Mouse (Mus musculus): ENCODE data around the gene Ahnak2. TPM values are rescaled to one million over a fixed set of nuclear protein-coding genes. Genes with fewer than 3 reads are reported as not detected.

The Ahnak2 gene
- polyA plus RNA-seq, 1 experiment from 2014 or later = 0.13 TPM

- 78% methylated on average over 4 of the region's 4 CpGs for WGBS
- Histone ChIP-seq H3K9ac (replicated peaks; ENCODE audit: low read length) (no peak overlapping the region), H3K9me3 (replicated peaks; ENCODE audit: control insufficient read depth, low read length) (no peaks in the 10 kb centered on the region), H3K4me1 (ENCODE audit: control insufficient read depth, insufficient read depth, low read length) (peaks cover 4% of the 10 kb centered on the region; the same call in 1 of the 2 replicates), H3K4me2 (ENCODE audit: low read depth, low read length) (no peak overlapping the region), H3K36me3 (replicated peaks; ENCODE audit: control insufficient read depth, insufficient read depth, low read depth, low read length) (no peaks in the 10 kb centered on the region), H3K27ac (replicated peaks; ENCODE audit: low read depth, low read length) (no peak overlapping the region), H3K4me3 (ENCODE audit: low read depth, low read length) (no peak overlapping the region), H3K27me3 (ENCODE audit: control insufficient read depth, insufficient read depth, low read length) (no peaks in the 10 kb centered on the region)
- DNase-seq (ENCODE audit: low spot score) (no peak), ATAC-seq (replicated peaks; ENCODE audit: insufficient number of reproducible peaks, low FRiP score, low TSS enrichment, low read depth) (no peak)
Measured at GRCm38 (mm10) chr12:112746461-112746807, 56.0 kb downstream of the Ahnak2 start.

GRCm38 (mm10) chr12:112745716-112746115 is 56.7 kb downstream of the Ahnak2 start:
- Histone ChIP-seq H3K27me3 (ENCODE audit: control insufficient read depth, insufficient read depth, low read length) (no peaks in the 10 kb centered on the region), H3K36me3 (replicated peaks; ENCODE audit: control insufficient read depth, insufficient read depth, low read depth, low read length) (no peaks in the 10 kb centered on the region), H3K9ac (replicated peaks; ENCODE audit: low read length) (no peak overlapping the region), H3K9me3 (replicated peaks; ENCODE audit: control insufficient read depth, low read length) (no peaks in the 10 kb centered on the region), H3K4me3 (ENCODE audit: low read depth, low read length) (no peak overlapping the region), H3K27ac (replicated peaks; ENCODE audit: low read depth, low read length) (no peak overlapping the region), H3K4me2 (ENCODE audit: low read depth, low read length) (no peak overlapping the region), H3K4me1 (ENCODE audit: control insufficient read depth, insufficient read depth, low read length) (peaks cover 4% of the 10 kb centered on the region; the same call in 1 of the 2 replicates)
- ATAC-seq (replicated peaks; ENCODE audit: insufficient number of reproducible peaks, low FRiP score, low TSS enrichment, low read depth) = no peak; the same call in 1 of the 2 replicates
- no peak for DNase-seq (ENCODE audit: low spot score)
- WGBS = 85% methylated on average over 10 of the region's 10 CpGs

- 86% methylated on average over 10 of the region's 10 CpGs for WGBS
- H3K27me3 ChIP-seq (ENCODE audit: control insufficient read depth, insufficient read depth, low read length) = no peaks in the 10 kb centered on the region
- no peak overlapping the region; the same call in 1 of the 2 replicates for H3K9ac ChIP-seq (replicated peaks; ENCODE audit: low read length)
- no peaks in the 10 kb centered on the region for H3K9me3 ChIP-seq (replicated peaks; ENCODE audit: control insufficient read depth, low read length)
- no peak overlapping the region for H3K27ac ChIP-seq (replicated peaks; ENCODE audit: low read depth, low read length)
- ATAC-seq (replicated peaks; ENCODE audit: insufficient number of reproducible peaks, low FRiP score, low TSS enrichment, low read depth) (no peak), DNase-seq (ENCODE audit: low spot score) (no peak)
- H3K4me3 ChIP-seq (ENCODE audit: low read depth, low read length) = no peak overlapping the region
- H3K4me1 ChIP-seq (ENCODE audit: control insufficient read depth, insufficient read depth, low read length) = peaks cover 4% of the 10 kb centered on the region; the same call in 1 of the 2 replicates
- H3K36me3 ChIP-seq (replicated peaks; ENCODE audit: control insufficient read depth, insufficient read depth, low read depth, low read length) = no peaks in the 10 kb centered on the region
- no peak overlapping the region for H3K4me2 ChIP-seq (ENCODE audit: low read depth, low read length)
Measured at GRCm38 (mm10) chr12:112744891-112745580, 57.4 kb downstream of the Ahnak2 start.

- Histone ChIP-seq H3K4me1 (ENCODE audit: control insufficient read depth, insufficient read depth, low read length) (peaks cover 4% of the 10 kb centered on the region; the same call in 1 of the 2 replicates), H3K27me3 (ENCODE audit: control insufficient read depth, insufficient read depth, low read length) (no peaks in the 10 kb centered on the region), H3K4me3 (ENCODE audit: low read depth, low read length) (no peak overlapping the region), H3K36me3 (replicated peaks; ENCODE audit: control insufficient read depth, insufficient read depth, low read depth, low read length) (no peaks in the 10 kb centered on the region; the same call in 1 of the 2 replicates), H3K4me2 (ENCODE audit: low read depth, low read length) (no peak overlapping the region), H3K9me3 (replicated peaks; ENCODE audit: control insufficient read depth, low read length) (no peaks in the 10 kb centered on the region), H3K9ac (replicated peaks; ENCODE audit: low read length) (peak overlapping the region; percentile 32; the same call in 1 of the 2 replicates), H3K27ac (replicated peaks; ENCODE audit: low read depth, low read length) (no peak overlapping the region)
- WGBS = 84% methylated on average over 8 of the region's 11 CpGs
- no peak for ATAC-seq (replicated peaks; ENCODE audit: insufficient number of reproducible peaks, low FRiP score, low TSS enrichment, low read depth)
- DNase-seq (ENCODE audit: low spot score) = no peak
Measured at GRCm38 (mm10) chr12:112744211-112744610, 58.2 kb downstream of the Ahnak2 start.

- DNase-seq (ENCODE audit: low spot score) (peak; percentile 86), ATAC-seq (replicated peaks; ENCODE audit: insufficient number of reproducible peaks, low FRiP score, low TSS enrichment, low read depth) (peak; percentile 66; the same call in 1 of the 2 replicates)
- Histone ChIP-seq H3K27me3 (ENCODE audit: control insufficient read depth, insufficient read depth, low read length) (no peaks in the 10 kb centered on the region), H3K27ac (replicated peaks; ENCODE audit: low read depth, low read length) (no peak overlapping the region), H3K4me3 (ENCODE audit: low read depth, low read length) (no peak overlapping the region), H3K9me3 (replicated peaks; ENCODE audit: control insufficient read depth, low read length) (no peaks in the 10 kb centered on the region), H3K4me1 (ENCODE audit: control insufficient read depth, insufficient read depth, low read length) (peaks cover 4% of the 10 kb centered on the region; the same call in 1 of the 2 replicates), H3K9ac (replicated peaks; ENCODE audit: low read length) (peak overlapping the region; percentile 32; the same call in 1 of the 2 replicates), H3K36me3 (replicated peaks; ENCODE audit: control insufficient read depth, insufficient read depth, low read depth, low read length) (peaks cover 2% of the 10 kb centered on the region), H3K4me2 (ENCODE audit: low read depth, low read length) (no peak overlapping the region)
- WGBS = 59% methylated on average over 25 of the region's 25 CpGs
Measured at GRCm38 (mm10) chr12:112743168-112743975, 59.1 kb downstream of the Ahnak2 start.

GRCm38 (mm10) chr12:112742768-112743167 is 59.7 kb downstream of the Ahnak2 start:
- no peaks in the 10 kb centered on the region for H3K9me3 ChIP-seq (replicated peaks; ENCODE audit: control insufficient read depth, low read length)
- H3K36me3 ChIP-seq (replicated peaks; ENCODE audit: control insufficient read depth, insufficient read depth, low read depth, low read length) = peaks cover 2% of the 10 kb centered on the region
- 64% methylated on average over 6 of the region's 6 CpGs for WGBS
- DNase-seq (ENCODE audit: low spot score) = no peak
- peaks cover 4% of the 10 kb centered on the region; the same call in 1 of the 2 replicates for H3K4me1 ChIP-seq (ENCODE audit: control insufficient read depth, insufficient read depth, low read length)
- H3K27ac ChIP-seq (replicated peaks; ENCODE audit: low read depth, low read length) = no peak overlapping the region
- H3K4me2 ChIP-seq (ENCODE audit: low read depth, low read length) = no peak overlapping the region
- no peak overlapping the region for H3K9ac ChIP-seq (replicated peaks; ENCODE audit: low read length)
- ATAC-seq (replicated peaks; ENCODE audit: insufficient number of reproducible peaks, low FRiP score, low TSS enrichment, low read depth) = no peak
- no peaks in the 10 kb centered on the region for H3K27me3 ChIP-seq (ENCODE audit: control insufficient read depth, insufficient read depth, low read length)
- no peak overlapping the region for H3K4me3 ChIP-seq (ENCODE audit: low read depth, low read length)

- Histone ChIP-seq H3K4me3 (ENCODE audit: low read depth, low read length) (no peak overlapping the region), H3K27ac (replicated peaks; ENCODE audit: low read depth, low read length) (no peak overlapping the region), H3K36me3 (replicated peaks; ENCODE audit: control insufficient read depth, insufficient read depth, low read depth, low read length) (peaks cover 4% of the 10 kb centered on the region), H3K27me3 (ENCODE audit: control insufficient read depth, insufficient read depth, low read length) (no peaks in the 10 kb centered on the region), H3K9me3 (replicated peaks; ENCODE audit: control insufficient read depth, low read length) (no peaks in the 10 kb centered on the region), H3K4me2 (ENCODE audit: low read depth, low read length) (no peak overlapping the region), H3K4me1 (ENCODE audit: control insufficient read depth, insufficient read depth, low read length) (no peaks in the 10 kb centered on the region; the same call in 1 of the 2 replicates), H3K9ac (replicated peaks; ENCODE audit: low read length) (no peak overlapping the region)
- ATAC-seq (replicated peaks; ENCODE audit: insufficient number of reproducible peaks, low FRiP score, low TSS enrichment, low read depth) (no peak), DNase-seq (ENCODE audit: low spot score) (no peak)
- WGBS = 90% methylated on average over 24 of the region's 24 CpGs
Measured at GRCm38 (mm10) chr12:112739023-112739568, 63.4 kb downstream of the Ahnak2 start.

All from embryonic facial prominence, embryonic 11.5 days (tissue).